Comparison of ENCODE assay signal across 8 mouse cellular contexts in the genomic region with DNA sequence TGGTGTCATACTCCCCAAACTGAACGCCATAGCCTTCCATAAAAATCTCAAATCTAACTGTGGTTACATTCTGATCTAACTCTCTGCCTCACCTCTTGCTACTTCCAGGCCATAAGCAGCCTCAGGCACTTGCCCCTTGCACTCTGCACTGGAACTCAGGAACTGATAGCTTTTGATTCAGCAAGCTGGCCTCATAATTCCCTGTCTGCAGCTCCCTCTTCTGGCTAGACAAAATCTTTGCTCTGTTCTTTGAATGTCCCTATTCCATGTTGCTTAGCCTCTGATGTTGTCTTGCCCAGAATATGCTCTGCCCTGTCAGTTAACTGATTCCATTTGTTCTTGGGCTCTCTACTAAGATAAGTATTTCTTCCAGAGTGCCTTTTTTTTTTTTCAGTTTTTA. TPM values are rescaled to one million over a fixed set of nuclear protein-coding genes. Genes with fewer than 3 reads are reported as not detected.
DNase-seq lines count a peak whose midpoint lies in the region; ATAC-seq and TF ChIP-seq lines count a peak whose summit lies in the region.

No protein-coding gene starts in this region.

- H3K4me3 ChIP-seq in layer of hippocampus, adult 2 months, result no peak overlapping the region
- H3K4me3 ChIP-seq in ES-E14 (ENCODE audit: insufficient read depth in 1 of 2, low read depth in 1 of 2, low read length in 2 of 2, poor library complexity in 1 of 2, severe bottlenecking in 1 of 2), result no peak overlapping the region
- H3K4me3 ChIP-seq in lung, embryonic 14.5 days (ENCODE audit: low read depth, low read length), result no peak overlapping the region
- no peak overlapping the region for H3K4me3 ChIP-seq in testis, adult 2 months (ENCODE audit: control insufficient read depth, low read depth, low read length)

- H3K4me2 ChIP-seq in lung, embryonic 14.5 days, result no peak overlapping the region

- H3K27me3 ChIP-seq in lung, embryonic 14.5 days (ENCODE audit: insufficient read depth, low read length), result no peaks in the 10 kb centered on the region
- no peaks in the 10 kb centered on the region for H3K27me3 ChIP-seq in testis, adult 2 months (ENCODE audit: control insufficient read depth, insufficient read depth, low read length)

- H3K4me1 ChIP-seq in ES-E14 (ENCODE audit: control insufficient read depth in 2 of 2, insufficient read depth in 2 of 2, low read length in 2 of 2, poor library complexity in 1 of 2), result peaks cover 2 to 3% of the 10 kb centered on the region in 2 experiments; a peak in 1 of 4 replicates
- H3K4me1 ChIP-seq in lung, embryonic 14.5 days (ENCODE audit: insufficient read depth), result no peaks in the 10 kb centered on the region
- no peaks in the 10 kb centered on the region for H3K4me1 ChIP-seq in testis, adult 2 months (ENCODE audit: control insufficient read depth, insufficient read depth, low read length)

- peak; percentile 81 for TF ChIP-seq CTCF in layer of hippocampus, adult 2 months (conservative IDR thresholded peaks at IDR 0.05)
- TF ChIP-seq CTCF in lung, embryonic 14.5 days (IDR thresholded peaks at IDR 0.05; ENCODE audit: low read depth), result peak; percentile 66
- peak; percentile 6; the same call in 1 of the 2 replicates for TF ChIP-seq CTCF in testis, adult 2 months (IDR thresholded peaks at IDR 0.05; ENCODE audit: control insufficient read depth, insufficient read depth, insufficient replicate concordance, low read depth, low read length)

- H3K9ac ChIP-seq in ES-E14 (ENCODE audit: insufficient read depth, low read depth, low read length, poor library complexity, severe bottlenecking), result no peak overlapping the region
- no peak overlapping the region for H3K9ac ChIP-seq in lung, embryonic 14.5 days

- WGBS in lung, embryonic 14.5 days, result 39% methylated on average over 1 of the region's 1 CpGs

- in situ Hi-C loops in ES-E14 (cut with MboI; ENCODE audit: low sequenced_read_pairs in 2 of 2, unreplicated experiment in 2 of 2), result loop anchor here (10.0 kb wide), 2 partner anchors 141 to 251 kb away; no protein-coding TSS in a partner anchor

- H3K9me3 ChIP-seq in ES-E14 (ENCODE audit: control insufficient read depth, insufficient read depth, low read depth, low read length), result no peaks in the 10 kb centered on the region
- H3K9me3 ChIP-seq in lung, embryonic 14.5 days (ENCODE audit: low read depth, low read length), result no peaks in the 10 kb centered on the region

- TF ChIP-seq POLR2A in testis, adult 2 months (IDR thresholded peaks at IDR 0.05; ENCODE audit: control insufficient read depth, low read depth, low read length), result no peak

- ATAC-seq in inflammation-experienced regulatory T-cells, adult 6 months, result peak; percentile 69
- ATAC-seq in lung, embryonic 14.5 days (ENCODE audit: insufficient read depth), result peak; percentile 41; the same call in 1 of the 2 replicates

- no peak overlapping the region for H3K27ac ChIP-seq in layer of hippocampus, adult 2 months
- H3K27ac ChIP-seq in ES-E14 (ENCODE audit: insufficient read depth, low read depth, low read length, poor library complexity, severe bottlenecking), result no peak overlapping the region
- H3K27ac ChIP-seq in lung, embryonic 14.5 days (ENCODE audit: low read depth), result no peak overlapping the region
- no peak overlapping the region for H3K27ac ChIP-seq in testis, adult 2 months (ENCODE audit: control insufficient read depth, insufficient read depth, low read depth, low read length)

- DNase-seq in layer of hippocampus, adult 2 months (ENCODE audit: low spot score in 2 of 2), result peak in 1 of 2 experiments; percentile 30
- no peak for DNase-seq in layer of hippocampus, adult 9-10 months (ENCODE audit: low spot score)
- no peak for DNase-seq in ES-E14 (ENCODE audit: low read depth, low spot score)
- DNase-seq in cerebellum, postnatal 36 days, result peak; percentile 34
- peak; percentile 75 for DNase-seq in lung, embryonic 14.5 days
- no peak for DNase-seq in c-Kit-positive CD71-positive TER-119-positive erythroid progenitor cells, embryonic 14.5 days (ENCODE audit: low spot score)

- H3K36me3 ChIP-seq in ES-E14 (ENCODE audit: control insufficient read depth, insufficient read depth, low read length, poor library complexity, severe bottlenecking), result no peaks in the 10 kb centered on the region
- H3K36me3 ChIP-seq in lung, embryonic 14.5 days (ENCODE audit: insufficient read depth), result no peaks in the 10 kb centered on the region
- H3K36me3 ChIP-seq in testis, adult 2 months (ENCODE audit: control insufficient read depth, insufficient read depth, low read length), result no peaks in the 10 kb centered on the region

TF ChIP-seq in ES-E14, 5 proteins besides CTCF, POLR2A, EP300 and RAD21:
- TF ChIP-seq ZNF384 (IDR thresholded peaks at IDR 0.05; ENCODE audit: low read depth, low read length) (no peak), HCFC1 (IDR thresholded peaks at IDR 0.05; ENCODE audit: borderline replicate concordance, insufficient read depth, low read length) (no peak), ZC3H11A (IDR thresholded peaks at IDR 0.05; ENCODE audit: borderline replicate concordance, low read depth, low read length) (peak; percentile 92)

RNA-seq across cellular contexts. Expression of a gene that starts 17.6 kb away (rescaled TPM):
- 1 to 10 TPM; 1.1 to 3.0 TPM for total RNA-seq in layer of hippocampus, adult 2 months (2021)
- 4.0 and 4.6 TPM in 2 replicates for total RNA-seq in ES-E14 (2012; rRNA removed)
- 100 to 1,000 TPM in 2 of 3 experiments, 10 to 100 TPM in 1; 87.6 to 134 (median 121) TPM for polyA plus RNA-seq in inflammation-experienced regulatory T-cells, adult 6 months (2017; shearing (Covaris generic))
- 5.6 and 7.9 TPM in 2 replicates for polyA plus RNA-seq in lung, embryonic 14.5 days (2014; fragmentation: Nextera tagmentation; extraction: Ambion mirVana)
- polyA plus RNA-seq in testis, adult 2 months (2012; rRNA removed), result 1.9 and 2.7 TPM in 2 replicates

RNA-seq across cellular contexts. Expression of a gene that starts 18.5 kb away (rescaled TPM):
- 10 to 100 TPM; 32.7 to 37.6 TPM for total RNA-seq in layer of hippocampus, adult 2 months (2021)
- 27.4 and 30.5 TPM in 2 replicates for total RNA-seq in ES-E14 (2012; rRNA removed)
- 100 to 1,000 TPM; 110 to 127 (median 119) TPM for polyA plus RNA-seq in inflammation-experienced regulatory T-cells, adult 6 months (2017; shearing (Covaris generic))
- polyA plus RNA-seq in lung, embryonic 14.5 days (2014; fragmentation: Nextera tagmentation; extraction: Ambion mirVana), result 36.2 and 37.3 TPM in 2 replicates
- polyA plus RNA-seq in testis, adult 2 months (2012; rRNA removed), result 28.4 and 33.6 TPM in 2 replicates

Comparison
In these comparisons a context has a peak if more than half of its experiments do, and no peak if none do; other contexts are left out.
1. DNase-seq: peak in cerebellum, postnatal 36 days (2 of 2) and lung, embryonic 14.5 days (single experiment); none in layer of hippocampus, adult 9-10 months (single experiment), ES-E14 (single experiment) and c-Kit-positive CD71-positive TER-119-positive erythroid progenitor cells, embryonic 14.5 days (single experiment).
2. CTCF ChIP-seq: peak in every context shown above with its lines; median percentile 81 in layer of hippocampus, adult 2 months; 66 in lung, embryonic 14.5 days; 6 in testis, adult 2 months.